Mouse (Mus musculus) spleen, adult 2 months (tissue): ENCODE results near the gene Glis2.

Source experiments
- CTCF ChIP-seq: fragments of 200-500 bp; IDR thresholded peaks from 2 replicates; pipeline ENCODE4 v1.5.1; 2011; ENCODE audit warnings: mild to moderate bottlenecking, inconsistent platforms; ENCODE audit not compliant: insufficient read depth, insufficient read length, insufficient replicate concordance; ENCODE audit errors: extremely low read depth
- POLR2A ChIP-seq: fragments of 200-500 bp; IDR thresholded peaks from 2 replicates; pipeline ENCODE4 v1.6.1; 2011; ENCODE audit warnings: low read depth, low read length, inconsistent platforms

GRCm38 (mm10) chr16:4551885-4552284, 42.6 kb upstream of the Glis2 start:
- TF ChIP-seq CTCF (no peak), POLR2A (no peak)
